Comparison of ENCODE assay signal across 9 mouse cellular contexts in genomic region chr9:75314517-75315105, GRCm38 (mm10). TPM values are rescaled to one million over a fixed set of nuclear protein-coding genes. Genes with fewer than 3 reads are reported as not detected.
DNase-seq lines count a peak whose midpoint lies in the region; ATAC-seq and TF ChIP-seq lines count a peak whose summit lies in the region.
"Had no signal": no experiment of that assay in that cellular context is flagged by ENCODE, and none has a peak within 500 bp of the region (broad histone marks: within the 10 kb centered on the region; RNA-seq: fewer than 3 reads in every experiment).

No protein-coding gene starts in this region.

- H3K9me3 ChIP-seq in hindbrain, embryonic 14.5 days (ENCODE audit: control insufficient read depth, low read length) = no peaks in the 10 kb centered on the region
- H3K9me3 ChIP-seq in midbrain, embryonic 12.5 days = no peaks in the 10 kb centered on the region

- H3K27ac ChIP-seq in thymus, adult 2 months (ENCODE audit: control insufficient read depth, insufficient read depth, low read length) = no peak overlapping the region
- H3K27ac ChIP-seq in hindbrain, embryonic 14.5 days = peak overlapping the region; percentile 87
- H3K27ac ChIP-seq in midbrain, embryonic 12.5 days (replicated peaks) = peak overlapping the region; percentile 65

- no peaks in the 10 kb centered on the region for H3K27me3 ChIP-seq in thymus, adult 2 months (ENCODE audit: control insufficient read depth, insufficient read depth, low read length)
- H3K27me3 ChIP-seq in hindbrain, embryonic 14.5 days (ENCODE audit: control insufficient read depth, insufficient read depth, low read length) = no peaks in the 10 kb centered on the region
- H3K27me3 ChIP-seq in midbrain, embryonic 12.5 days = no peaks in the 10 kb centered on the region

- peak overlapping the region; percentile 81 for H3K4me3 ChIP-seq in thymus, adult 2 months (ENCODE audit: control insufficient read depth, insufficient read depth, low read length)
- H3K4me3 ChIP-seq in hindbrain, embryonic 14.5 days (replicated peaks; ENCODE audit: low read length) = peak overlapping the region; percentile 82
- peak overlapping the region; percentile 62 for H3K4me3 ChIP-seq in midbrain, embryonic 12.5 days

- peak overlapping the region; percentile 74 for H3K4me2 ChIP-seq in hindbrain, embryonic 14.5 days (replicated peaks)
- peak overlapping the region; percentile 75 for H3K4me2 ChIP-seq in midbrain, embryonic 12.5 days (replicated peaks)

- peak; percentile 7; the same call in 1 of the 2 replicates for ATAC-seq in hindbrain, embryonic 14.5 days (ENCODE audit: low FRiP score)
- ATAC-seq in midbrain, embryonic 12.5 days (ENCODE audit: low FRiP score, low read depth) = 0 out of 2 replicates have a peak, but pooled peaks have one; percentile 7
- ATAC-seq in erythroid progenitor cell, adult 5-6 weeks (replicated peaks; ENCODE audit: low FRiP score, poor library complexity, severe bottlenecking) = no peak

- no peaks in the 10 kb centered on the region for H3K36me3 ChIP-seq in thymus, adult 2 months (ENCODE audit: control insufficient read depth, insufficient read depth, low read length)
- no peaks in the 10 kb centered on the region for H3K36me3 ChIP-seq in hindbrain, embryonic 14.5 days (replicated peaks; ENCODE audit: control insufficient read depth, insufficient read depth)
- 0 out of 2 replicates have a peak, but pooled peaks cover 6% of the 10 kb centered on the region for H3K36me3 ChIP-seq in midbrain, embryonic 12.5 days

- peaks cover 11% of the 10 kb centered on the region for H3K4me1 ChIP-seq in thymus, adult 2 months (replicated peaks; ENCODE audit: control insufficient read depth, insufficient read depth, low read length)
- H3K4me1 ChIP-seq in hindbrain, embryonic 14.5 days (replicated peaks; ENCODE audit: control insufficient read depth, insufficient read depth, low read length) = peaks cover 29% of the 10 kb centered on the region
- H3K4me1 ChIP-seq in midbrain, embryonic 12.5 days = peaks cover 22% of the 10 kb centered on the region

- 15% methylated on average over 22 of the region's 22 CpGs for whole genome bisulfite sequencing in thymus, adult 2 months
- 1% methylated on average over 22 of the region's 22 CpGs for WGBS in hindbrain, embryonic 14.5 days
- WGBS in midbrain, embryonic 12.5 days = 2% methylated on average over 22 of the region's 22 CpGs

- peak overlapping the region; percentile 90 for H3K9ac ChIP-seq in hindbrain, embryonic 14.5 days
- H3K9ac ChIP-seq in midbrain, embryonic 12.5 days (replicated peaks) = peak overlapping the region; percentile 66

- no peak for TF ChIP-seq POLR2A in thymus, adult 2 months (IDR thresholded peaks at IDR 0.05; ENCODE audit: control insufficient read depth, extremely low read depth, insufficient read depth, low read length, poor library complexity)

- TF ChIP-seq CTCF in thymus, adult 2 months (IDR thresholded peaks at IDR 0.05; ENCODE audit: borderline replicate concordance, control insufficient read depth, extremely low read depth, insufficient read depth, low read length, poor library complexity) = no peak

- peak; percentile 53 for DNase-seq in cerebellum, adult 11-12 months
- no peak for DNase-seq in cerebellum, postnatal 36 days
- no peak for DNase-seq in thymus, adult 2 months
- DNase-seq in thymus, postnatal 36 days = no peak
- DNase-seq in hindbrain, embryonic 14.5 days (ENCODE audit: low spot score) = peak; percentile 28
- DNase-seq in layer of hippocampus, adult 9-11 months = no peak

RNA-seq across cellular contexts. Expression of gene Gnb5, which starts 8.5 kb away (rescaled TPM):
- polyA plus RNA-seq in thymus, adult 2 months (2012; rRNA removed) = 5.1 and 7.3 TPM in 2 replicates
- polyA plus RNA-seq in hindbrain, embryonic 14.5 days (2014; fragmentation: Nextera tagmentation; extraction: Ambion mirVana) = 89.7 and 94.9 TPM in 2 replicates
- polyA plus RNA-seq in midbrain, embryonic 12.5 days (2016; fragmentation: Nextera tagmentation; extraction: Ambion mirVana) = 33.8 and 36.0 TPM in 2 replicates
- total RNA-seq in erythroid progenitor cell, adult 5-6 weeks (2015; ENCODE audit: low replicate concordance) = not detected in 2 replicates
- 1.5 TPM in 1 of 2 replicates, not detected in the other for total RNA-seq in erythroid progenitor cell, adult 5-6 weeks (2017; ENCODE audit: low replicate concordance)

RNA-seq across cellular contexts. Expression of gene Bcl2l10, which starts 32.9 kb away (rescaled TPM):
- polyA plus RNA-seq in thymus, adult 2 months (2012; rRNA removed) = not detected in 2 replicates
- not detected in 2 replicates for polyA plus RNA-seq in hindbrain, embryonic 14.5 days (2014; fragmentation: Nextera tagmentation; extraction: Ambion mirVana)
- polyA plus RNA-seq in midbrain, embryonic 12.5 days (2016; fragmentation: Nextera tagmentation; extraction: Ambion mirVana) = not detected in 2 replicates
- total RNA-seq in erythroid progenitor cell, adult 5-6 weeks (2015; ENCODE audit: low replicate concordance) = not detected in 2 replicates
- total RNA-seq in erythroid progenitor cell, adult 5-6 weeks (2017; ENCODE audit: low replicate concordance) = not detected in 2 replicates
- polyA plus RNA-seq: large intestine, adult 2 months had no signal

Comparison
In these comparisons a context has a peak if more than half of its experiments do, and no peak if none do; other contexts are left out.
1. DNase-seq: peak in cerebellum, adult 11-12 months (single experiment) and hindbrain, embryonic 14.5 days (single experiment); none in cerebellum, postnatal 36 days (0 of 2), thymus, adult 2 months (single experiment), thymus, postnatal 36 days (0 of 2) and layer of hippocampus, adult 9-11 months (single experiment).
2. Peak in every context shown above with its lines, with median percentiles within 50 percentile points of each other: H3K4me3 ChIP-seq.